Comparison of ENCODE assay signal across 1 mouse cellular context in genomic region chr3:88521156-88521555, GRCm38 (mm10).
TF ChIP-seq lines count a peak whose summit lies in the region.

No protein-coding gene starts in this region.

TF ChIP-seq in CH12.LX, 34 proteins besides CTCF, POLR2A, EP300 and RAD21:
- no peak for TF ChIP-seq POLR2AphosphoS2 (IDR thresholded peaks at IDR 0.05; ENCODE audit: low read depth, low read length)
- TF ChIP-seq TCF12 (IDR thresholded peaks at IDR 0.05; ENCODE audit: low read depth, low read length): no peak
- no peak for TF ChIP-seq ZC3H11A (IDR thresholded peaks at IDR 0.05; ENCODE audit: low read depth, low read length)
- no peak; the same call in 1 of the 2 replicates for TF ChIP-seq KAT2A (IDR thresholded peaks at IDR 0.05; ENCODE audit: insufficient replicate concordance, low read length)
- TF ChIP-seq MXI1 (IDR thresholded peaks at IDR 0.05; ENCODE audit: low read depth, low read length): no peak
- no peak for TF ChIP-seq UBTF (IDR thresholded peaks at IDR 0.05; ENCODE audit: low read depth, low read length)
- TF ChIP-seq RCOR1 (conservative IDR thresholded peaks at IDR 0.05; ENCODE audit: low read depth, low read length): no peak
- TF ChIP-seq MAFK (IDR thresholded peaks at IDR 0.05; ENCODE audit: insufficient replicate concordance, low read length): no peak
- TF ChIP-seq IRF4 (IDR thresholded peaks at IDR 0.05; ENCODE audit: low read depth, low read length): no peak
- no peak for TF ChIP-seq USF2 (conservative IDR thresholded peaks at IDR 0.05; ENCODE audit: low read depth, low read length)
- TF ChIP-seq TBP (conservative IDR thresholded peaks at IDR 0.05; ENCODE audit: low read depth, low read length): no peak
- no peak; the same call in 1 of the 2 replicates for TF ChIP-seq CHD1 (IDR thresholded peaks at IDR 0.05; ENCODE audit: low read depth, low read length)
- TF ChIP-seq E2F4 (IDR thresholded peaks at IDR 0.05; ENCODE audit: insufficient replicate concordance, low read depth, low read length): no peak
- no peak for TF ChIP-seq SIN3A (IDR thresholded peaks at IDR 0.05; ENCODE audit: low read length)
- no peak for TF ChIP-seq MYC (IDR thresholded peaks at IDR 0.05; ENCODE audit: low read depth, low read length)
- TF ChIP-seq SMC3 (IDR thresholded peaks at IDR 0.05; ENCODE audit: low read depth, low read length): no peak
- no peak for TF ChIP-seq NRF1 (IDR thresholded peaks at IDR 0.05; ENCODE audit: low read depth, low read length)
- no peak for TF ChIP-seq GABPA (IDR thresholded peaks at IDR 0.05; ENCODE audit: insufficient replicate concordance, low read depth, low read length)
- TF ChIP-seq MEF2A (IDR thresholded peaks at IDR 0.05; ENCODE audit: borderline replicate concordance, low read depth, low read length): no peak
- no peak for TF ChIP-seq ZKSCAN1 (IDR thresholded peaks at IDR 0.05; ENCODE audit: borderline replicate concordance, low read depth, low read length)
